Mouse (Mus musculus) adrenal gland, adult (tissue): ENCODE measurements around the gene Soat1.
"Not testable (repeated sequence)": the region's sequence is repeated elsewhere in the genome, so short reads cannot be mapped to it uniquely, and the experiment has no call there.

Experiments
- DNase-seq, 2 experiments: peaks; one replicate each; pipeline ENCODE4 v3.0.0; 2022 to 2023; ENCODE audit warnings: low spot score in 1 of 2; ENCODE audit not compliant: inconsistent age in 2 of 2

The Soat1 gene

DNA sequence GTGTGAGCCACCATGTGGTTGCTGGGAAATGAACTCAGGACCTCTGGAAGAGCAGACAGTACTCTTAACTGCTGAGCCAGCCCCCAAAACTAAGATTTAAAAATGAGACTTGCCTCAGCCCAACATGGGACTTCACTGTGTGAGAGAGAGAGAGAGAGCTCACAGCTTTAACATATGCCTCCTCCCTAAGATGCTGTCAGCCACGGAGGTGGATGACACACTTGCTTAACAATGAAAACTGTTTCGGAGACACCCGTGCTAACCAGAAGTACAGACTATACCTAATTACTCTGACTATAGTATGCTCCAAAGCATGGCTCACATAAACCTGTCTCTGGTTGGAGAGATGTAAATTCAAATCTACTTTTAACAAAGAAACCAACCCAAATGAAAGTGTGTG is 40.6 kb downstream of the Soat1 start:
- DNase-seq: peak in 1 of 2 experiments; percentile 18

DNA sequence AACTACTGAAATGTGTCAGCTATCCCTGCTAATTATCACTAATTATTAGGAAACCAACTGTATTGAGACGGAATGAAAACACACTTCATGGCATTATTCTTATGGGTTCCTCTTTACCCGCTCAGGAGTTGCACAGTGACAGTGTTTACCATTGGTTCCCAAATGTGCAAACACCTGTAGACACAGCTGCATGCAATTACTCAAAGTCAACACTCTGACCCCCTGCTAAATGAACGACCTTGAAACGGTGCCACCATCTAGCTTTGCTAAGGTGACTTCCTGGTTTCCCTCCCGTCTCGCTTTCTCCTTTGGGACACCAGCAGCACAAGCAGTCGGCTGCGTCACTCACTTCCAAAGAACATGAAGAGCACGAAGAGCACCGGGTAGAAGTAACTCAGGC is 41.6 kb downstream of the Soat1 start:
- peak in 1 of 2 experiments; percentile 35 for DNase-seq

DNA sequence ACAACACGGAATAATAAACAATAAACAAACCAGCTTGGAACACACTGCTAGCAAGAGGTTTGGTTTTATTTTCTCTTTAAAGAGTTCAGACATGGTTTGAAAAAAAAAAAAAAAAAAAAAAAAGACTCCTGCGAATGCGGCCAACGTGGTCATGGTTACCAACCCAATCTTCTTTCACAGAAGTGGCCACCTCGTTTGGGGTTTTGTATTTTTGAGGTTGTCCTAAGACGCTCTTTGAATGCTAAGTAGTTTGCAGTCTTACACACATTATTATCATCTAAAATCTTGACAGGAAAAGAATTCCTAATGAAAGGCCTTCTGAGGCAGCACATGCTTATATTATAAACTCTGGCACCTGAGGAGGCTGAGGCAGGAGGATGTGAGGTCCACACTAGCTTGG is 45.7 kb downstream of the Soat1 start:
- no peak for DNase-seq

DNA sequence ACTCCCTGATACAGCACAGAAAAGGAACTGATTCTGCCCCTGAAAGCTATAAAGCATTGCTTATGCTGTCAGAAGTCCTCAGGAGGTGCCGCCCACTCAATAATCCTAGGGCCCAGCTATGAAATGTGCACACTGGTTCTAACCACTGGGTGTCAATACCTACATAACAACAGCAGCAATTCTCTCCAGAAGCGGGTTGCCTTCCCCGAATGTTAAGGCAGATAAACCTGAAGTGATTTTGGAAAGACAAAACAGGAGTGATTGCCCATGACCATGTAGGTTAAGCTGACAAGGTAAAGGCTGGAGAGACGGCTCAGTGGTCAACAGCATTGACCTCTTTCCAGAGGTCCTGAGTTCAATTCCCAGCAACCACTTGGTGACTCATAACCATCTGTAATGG is 48.4 kb downstream of the Soat1 start:
- DNase-seq: peak in 1 of 2 experiments; percentile 62

DNA sequence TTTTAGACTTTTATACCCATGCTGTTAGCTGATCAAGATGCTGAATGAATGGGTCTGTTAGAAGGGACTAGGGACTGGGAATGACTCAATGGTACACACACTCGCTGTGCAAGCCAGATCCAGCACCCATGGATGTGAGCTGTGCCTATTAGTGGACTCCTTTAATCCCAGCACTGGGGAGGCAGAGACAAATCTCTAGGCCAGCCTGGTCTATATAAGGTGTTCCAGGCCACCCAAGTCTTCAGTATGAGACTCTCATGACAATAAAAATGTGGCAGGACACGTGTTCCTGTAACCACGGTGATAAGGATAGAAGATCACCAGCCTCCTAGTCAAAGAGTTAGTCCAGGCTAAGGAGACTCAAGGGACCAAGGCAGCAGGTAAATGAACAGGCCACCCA is 50.1 kb downstream of the Soat1 start:
- peak in 1 of 2 experiments; percentile 53 for DNase-seq

DNA sequence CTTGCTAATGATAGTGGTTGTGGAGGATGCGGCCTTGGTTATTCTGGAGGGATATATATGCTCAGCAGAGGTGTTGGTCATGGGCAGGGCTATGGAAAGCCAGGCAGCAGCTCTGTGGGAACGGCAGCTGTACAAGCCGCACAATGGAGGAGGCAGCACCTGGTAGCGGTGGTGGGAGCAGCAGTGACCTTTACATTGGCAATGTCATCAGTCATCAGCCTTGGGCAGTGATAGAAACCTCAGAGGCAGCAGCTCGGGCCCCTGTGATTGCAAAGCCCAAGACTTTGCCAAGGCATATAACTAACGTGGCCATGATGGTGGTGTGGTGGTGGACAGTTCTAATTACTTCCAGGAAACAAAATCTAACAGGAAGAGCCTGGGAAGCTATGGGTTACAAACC is 50.6 kb downstream of the Soat1 start:
- DNase-seq: peak in 1 of 2 experiments; percentile 77

DNA sequence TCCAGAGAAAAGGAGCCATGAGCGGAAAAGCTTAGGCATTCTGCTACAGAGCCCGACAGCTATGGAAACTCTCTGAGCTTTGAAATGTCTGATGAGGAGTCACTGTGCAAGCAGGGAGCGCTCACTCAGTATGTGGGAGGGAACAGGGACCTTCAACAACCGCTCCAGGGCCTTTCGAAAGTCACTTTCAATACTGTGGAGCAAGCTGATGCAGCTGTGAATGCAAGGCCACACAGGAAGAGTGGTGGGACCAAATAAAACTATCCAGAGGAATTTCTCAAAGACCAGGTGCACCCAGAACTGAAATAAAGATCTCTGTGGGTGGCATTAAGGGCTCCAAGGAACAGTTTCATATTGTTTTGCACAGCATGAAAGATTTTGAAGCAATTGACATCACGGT is 51.3 kb downstream of the Soat1 start:
- peak in 1 of 2 experiments; percentile 81 for DNase-seq

DNA sequence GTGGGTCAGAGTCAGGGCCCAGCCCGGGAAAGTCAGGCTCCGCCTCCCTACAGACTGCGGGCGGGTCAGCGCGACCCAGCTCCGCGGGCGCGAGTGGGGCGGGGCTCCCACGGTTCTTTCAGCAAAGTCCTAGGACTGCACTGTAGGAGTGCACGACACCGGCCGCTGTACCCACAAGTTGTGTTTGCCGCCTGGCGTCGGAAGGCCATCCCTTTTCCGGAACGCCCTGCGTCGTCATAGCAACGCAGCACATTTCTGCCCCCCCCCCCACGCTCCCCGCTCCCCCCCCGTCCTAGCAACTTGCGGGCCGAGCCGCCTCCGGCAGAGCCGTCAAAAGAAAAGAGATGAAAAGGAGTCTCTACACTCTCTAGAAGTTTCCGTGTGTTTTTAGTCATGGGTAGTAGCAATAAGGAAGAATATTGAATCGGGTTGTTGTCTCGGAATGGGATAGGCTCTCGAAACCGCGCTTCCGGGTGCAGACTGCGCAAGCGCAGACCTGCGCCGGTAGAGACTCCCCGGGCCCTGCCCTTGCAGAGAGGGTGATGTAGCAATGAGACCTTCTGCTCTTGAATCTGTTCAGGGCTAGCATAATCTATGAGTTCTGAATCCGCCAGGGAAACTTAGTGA is 53.3 kb downstream of the Soat1 start, which contains the start of gene Axdnd1:
TSS of gene Axdnd1 (minus strand) at position 489 of the 627 bp plus-strand sequence.
- DNase-seq: peak; percentile 93 to 96

DNA sequence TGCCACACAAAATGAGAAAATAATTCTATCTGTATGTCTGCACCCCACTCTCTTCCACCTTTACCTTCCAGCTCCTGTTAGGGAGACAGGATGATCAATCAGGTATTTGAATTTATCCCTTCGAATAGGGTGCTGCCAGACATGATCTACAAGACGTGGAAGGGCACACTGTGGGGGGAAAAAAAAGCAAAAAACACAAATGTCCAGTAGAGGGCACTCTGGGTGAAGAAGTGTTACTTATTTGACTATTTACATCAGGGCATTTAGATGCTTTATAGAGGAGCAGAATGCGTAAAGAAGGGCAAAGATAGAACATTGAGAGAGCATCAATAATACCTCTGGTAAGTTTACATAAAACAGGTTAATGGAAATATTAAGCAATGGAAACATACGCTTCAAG is 56.0 kb downstream of the Soat1 start:
- peak in 1 of 2 experiments; percentile 84 for DNase-seq

DNA sequence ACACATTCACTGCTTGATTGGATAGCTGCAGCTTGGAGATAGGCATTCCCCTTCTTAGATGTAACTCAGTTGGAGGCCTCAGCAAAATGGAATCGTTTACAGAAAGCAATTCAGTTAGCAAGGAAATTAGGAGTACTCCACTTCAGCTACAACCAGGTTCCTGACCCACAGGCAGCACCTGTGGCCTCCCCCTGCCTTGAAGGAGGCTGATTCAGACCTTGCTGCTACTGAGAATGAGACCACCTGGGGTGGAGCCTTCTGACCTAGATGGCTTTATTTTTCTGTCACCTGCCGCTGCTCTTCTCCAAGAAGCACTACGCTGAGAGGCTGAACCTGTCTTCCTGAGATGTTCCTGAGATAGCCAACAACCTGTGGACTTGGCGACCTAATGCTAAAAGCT is 65.6 kb downstream of the Soat1 start:
- DNase-seq: no peak

DNA sequence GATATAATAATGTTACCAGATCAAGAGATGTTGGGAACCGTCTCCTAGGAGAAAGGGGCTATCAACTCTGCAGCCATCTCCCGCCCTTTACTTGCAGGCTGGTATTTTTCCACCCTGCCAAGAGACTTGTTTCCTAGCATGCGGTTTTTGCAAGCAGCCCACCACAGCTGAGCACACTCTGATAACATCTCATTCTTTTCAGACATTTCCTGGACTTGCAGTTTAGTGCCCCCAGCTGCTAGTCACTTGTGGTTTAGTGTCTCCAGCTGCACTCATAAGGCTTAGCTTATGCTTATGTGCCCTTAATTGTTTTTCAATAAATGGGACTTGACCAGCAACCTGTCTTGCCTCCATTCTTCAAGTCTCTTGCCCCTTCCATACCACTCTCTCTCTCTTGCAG is 66.1 kb downstream of the Soat1 start:
- DNase-seq: no peak

DNA sequence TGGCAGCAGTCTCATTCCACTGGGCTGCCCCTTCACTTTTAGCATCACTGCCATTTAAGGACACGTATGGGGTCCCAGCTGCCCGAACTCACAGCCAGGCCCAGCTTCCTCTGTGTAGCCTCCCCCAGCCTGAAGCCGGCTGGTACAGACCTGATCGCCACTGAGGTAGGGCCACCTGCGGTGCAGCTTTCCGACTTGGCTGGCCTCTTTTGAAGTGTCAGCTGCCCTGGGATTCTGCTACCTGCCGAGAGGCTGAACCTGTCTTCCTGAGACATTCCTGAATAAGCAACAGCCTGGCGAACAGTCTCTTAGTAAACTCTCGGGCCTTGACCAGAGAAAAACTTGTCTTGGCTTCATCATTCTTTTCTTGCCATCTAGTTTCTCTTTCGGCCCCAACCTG is 70.9 kb downstream of the Soat1 start:
- DNase-seq: no peak

DNA sequence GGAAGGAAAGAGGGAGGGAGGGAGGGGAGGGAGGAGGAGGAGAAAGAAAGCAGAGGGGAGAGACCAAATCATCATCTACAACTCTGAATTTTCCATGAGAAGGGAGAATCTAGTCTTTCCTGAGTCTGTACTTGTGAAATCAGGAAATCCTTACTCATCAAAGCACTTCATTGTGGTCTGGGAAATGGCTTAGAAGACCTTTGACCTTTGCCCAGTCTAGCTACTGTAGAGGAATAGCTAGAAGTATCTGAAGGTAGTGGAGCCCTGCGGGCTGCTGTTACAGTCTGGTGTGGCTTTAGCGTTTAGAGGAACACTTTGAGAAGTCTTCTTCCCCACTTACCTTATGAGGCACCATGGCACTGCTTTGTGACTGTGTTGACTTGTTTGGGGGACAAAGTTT is 71.6 kb downstream of the Soat1 start:
- DNase-seq: no peak

DNA sequence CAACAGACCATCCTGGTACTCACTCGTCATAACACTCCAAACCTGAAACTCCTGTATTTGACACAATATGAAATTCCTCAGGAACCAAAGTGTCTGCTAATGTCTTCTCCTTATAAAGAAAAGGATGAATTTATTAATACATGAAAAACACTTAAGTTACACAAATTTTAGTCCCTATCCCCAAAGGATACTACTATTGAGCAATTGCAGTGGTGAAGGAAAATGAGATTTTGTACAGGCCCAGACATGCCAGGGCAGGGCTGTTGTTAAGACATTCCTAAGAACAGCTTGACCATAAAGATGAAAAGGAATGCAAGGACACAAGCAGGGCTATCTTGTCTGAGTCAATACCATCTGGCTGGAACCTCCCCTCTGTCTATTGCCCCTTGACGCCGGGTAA is 74.0 kb downstream of the Soat1 start:
- DNase-seq: not testable (repeated sequence)

DNA sequence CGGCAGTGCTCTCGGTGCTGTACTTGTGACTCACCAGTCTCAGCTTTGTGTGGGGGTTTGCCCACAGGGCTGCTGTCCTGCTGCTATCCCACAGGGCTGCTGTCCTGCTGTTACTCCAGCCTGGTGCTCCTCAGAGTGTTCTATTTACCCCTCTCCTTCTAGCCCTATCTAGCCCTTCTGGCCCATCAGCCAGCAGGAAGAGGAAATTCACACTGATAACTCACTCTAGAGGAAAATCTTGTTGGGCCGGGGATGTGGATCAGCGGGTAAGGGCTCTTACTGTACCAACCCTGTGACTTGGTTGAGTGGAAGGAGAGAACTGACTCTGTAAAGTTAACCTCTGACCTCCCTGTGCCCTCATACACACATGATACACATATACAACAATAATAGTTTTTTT is 81.0 kb downstream of the Soat1 start:
- no peak for DNase-seq

DNA sequence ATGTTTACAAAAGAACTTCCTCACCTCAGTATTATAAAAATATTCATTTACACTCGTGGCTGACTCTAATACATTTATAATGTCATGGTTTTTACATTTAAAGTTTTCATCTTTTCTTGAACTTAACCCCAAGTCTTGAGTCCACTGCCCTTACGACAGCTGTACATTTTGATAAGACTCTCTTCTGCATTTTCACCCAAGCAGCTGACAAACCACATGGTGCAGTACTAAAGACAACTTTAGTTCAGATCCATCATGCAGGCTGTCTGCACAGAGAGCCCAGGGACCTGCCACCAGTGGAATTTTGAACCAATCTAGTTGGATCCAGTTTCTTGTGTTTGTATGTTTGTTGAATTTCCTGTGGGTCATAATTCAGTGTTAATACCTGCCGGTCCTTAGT is 87.3 kb downstream of the Soat1 start:
- no peak for DNase-seq

DNA sequence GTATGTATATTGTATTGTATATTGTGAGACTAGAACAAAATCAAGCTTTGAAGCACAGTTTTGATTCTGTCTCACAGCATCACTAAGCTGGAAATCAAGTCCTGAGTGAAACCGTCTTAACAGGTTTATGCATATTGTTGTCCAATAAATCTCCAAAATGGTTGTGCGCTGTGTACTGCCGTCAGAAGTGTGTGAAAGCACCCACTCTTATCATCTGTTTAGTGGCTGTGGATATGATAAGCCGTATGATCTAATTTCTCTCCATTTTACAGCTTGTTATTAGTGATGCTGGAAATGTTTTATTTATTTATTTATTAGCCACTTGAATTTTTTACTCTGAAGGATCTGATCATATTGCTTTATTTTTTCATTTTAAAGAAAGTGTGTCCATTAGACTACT is 87.9 kb downstream of the Soat1 start:
- no peak for DNase-seq

DNA sequence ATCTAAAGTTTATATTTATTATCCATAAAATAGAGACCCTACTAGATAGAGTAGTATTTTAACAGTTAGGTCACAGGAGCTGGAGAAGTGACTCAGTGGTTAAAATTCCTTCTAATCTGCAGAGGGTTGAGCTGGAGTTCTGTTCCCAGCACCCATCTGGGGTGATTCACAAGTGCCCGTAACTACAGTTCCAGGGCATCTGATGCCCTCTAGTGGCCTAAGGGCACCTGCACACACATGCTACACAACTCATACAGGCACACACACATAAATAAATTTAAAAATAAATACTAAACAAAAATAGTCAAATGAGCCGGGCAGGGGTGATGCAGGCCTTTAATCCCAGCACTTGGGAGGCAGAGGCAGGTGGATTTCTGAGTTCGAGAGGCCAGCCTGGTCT is 92.9 kb downstream of the Soat1 start:
- DNase-seq: no peak
